Mouse (Mus musculus) G1E (cell line): ENCODE data around the gene Taz.

Experiments
- CTCF ChIP-seq: IDR thresholded peaks from 2 replicates; pipeline ENCODE4 v1.5.1; 2012; ENCODE audit warnings: low read depth, low read length, inconsistent platforms, mixed read lengths
- GATA1 ChIP-seq: IDR thresholded peaks from 2 replicates; pipeline ENCODE4 v1.6.1; 2012; ENCODE audit warnings: borderline replicate concordance, low read length, inconsistent platforms, mixed read lengths
- GATA2 ChIP-seq: IDR thresholded peaks from 2 replicates; pipeline ENCODE4 v1.6.1; 2012; ENCODE audit warnings: low read depth, low read length, inconsistent platforms, borderline replicate concordance
- TAL1 ChIP-seq: conservative IDR thresholded peaks from 2 replicates; pipeline ENCODE4 v1.6.1; 2012; ENCODE audit warnings: low read depth, low read length, inconsistent platforms, mixed read lengths

GRCm38 (mm10) chrX:74249615-74250014 is 32.1 kb upstream of the Taz start, which contains the start of gene Flna:
- TF ChIP-seq CTCF (no peak), GATA1 (no peak), TAL1 (no peak), GATA2 (no peak)
